Mouse (Mus musculus) NIH3T3 (cell line): Measurements from ENCODE around the gene Akr1c13.

Experiments used
- DNase-seq: peaks from one replicate; pipeline ENCODE4 v3.0.0-alpha.2; 2012; ENCODE audit warnings: low read depth

Gene Akr1c13

DNA sequence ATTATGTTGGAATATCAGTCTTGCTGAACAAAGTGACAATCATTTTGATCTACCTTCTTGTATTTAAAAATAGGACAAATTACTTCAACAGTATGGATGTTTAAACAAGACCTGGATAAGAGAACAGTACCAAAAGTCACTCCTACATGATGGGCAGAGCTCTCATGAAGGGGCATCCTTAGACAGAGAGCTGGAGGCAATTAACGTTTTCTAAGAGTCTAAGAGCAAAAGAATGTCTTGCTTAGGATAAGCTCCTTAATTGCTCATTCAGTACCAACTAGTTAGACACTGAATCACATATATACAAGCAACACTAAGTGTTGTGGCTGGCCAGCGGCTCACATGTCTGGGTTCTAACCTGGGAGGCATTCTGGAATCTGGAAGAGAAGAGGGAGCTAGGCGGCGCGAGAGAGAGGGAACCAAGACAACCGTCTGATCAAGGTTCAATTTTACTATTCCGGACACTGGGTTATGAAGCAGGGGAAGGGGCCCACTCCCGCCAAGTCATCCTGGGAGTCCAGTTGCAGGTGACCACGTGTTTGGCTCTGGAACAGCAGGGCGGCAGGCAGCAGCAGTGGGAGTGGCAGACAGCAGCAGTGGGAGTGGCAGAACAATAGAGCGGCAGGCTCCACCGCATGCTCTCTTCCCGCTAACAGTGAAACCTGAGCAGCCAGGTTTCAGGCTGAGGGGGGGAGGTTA, 54.1 kb downstream of the Akr1c13 start:
- no peak for DNase-seq

DNA sequence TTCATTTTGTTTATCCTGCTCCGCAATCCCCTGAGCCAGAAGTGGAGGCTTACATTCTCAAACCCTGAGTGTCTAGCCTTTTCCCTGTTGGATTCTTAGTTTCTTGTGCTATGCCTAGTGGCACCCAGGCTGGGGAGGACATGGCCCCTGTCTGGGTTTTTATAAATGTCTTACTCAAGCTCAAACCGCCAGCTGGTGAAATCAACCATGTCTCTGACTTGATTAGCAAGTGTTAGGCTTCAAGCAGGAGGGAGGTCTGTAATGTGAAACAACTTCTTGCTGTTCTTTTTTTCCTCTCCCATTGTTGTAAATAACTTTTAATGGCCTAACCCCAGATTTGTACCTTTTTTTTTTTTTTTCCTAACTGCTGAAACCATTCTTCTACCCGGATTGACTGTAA, 58.4 kb downstream of the Akr1c13 start:
- no peak for DNase-seq
